Mouse (Mus musculus): ENCODE results near the gene Snrnp48. TPM values are rescaled to one million over a fixed set of nuclear protein-coding genes. Genes with fewer than 3 reads are reported as not detected.

Snrnp48 gene
- polyA plus RNA-seq, 1 experiment, result 31.7 TPM

- WGBS, result 54% methylated on average over 3 of the region's 3 CpGs
- no peak for DNase-seq
- Histone ChIP-seq H3K4me3 (replicated peaks; ENCODE audit: extremely low read depth, low read depth, low read length) (no peak overlapping the region), H3K4me1 (ENCODE audit: control insufficient read depth, insufficient read depth, low read length) (peaks cover 4% of the 10 kb centered on the region; the same call in 1 of the 2 replicates)
- no peak for TF ChIP-seq POLR2A (IDR thresholded peaks at IDR 0.05; ENCODE audit: borderline replicate concordance, extremely low read depth, low read depth, low read length)
- TF ChIP-seq CTCF (IDR thresholded peaks at IDR 0.05; ENCODE audit: insufficient read depth, low read length), result no peak
Measured at GRCm38 (mm10) chr13:38251226-38251625, 46.5 kb downstream of the Snrnp48 start.

DNA sequence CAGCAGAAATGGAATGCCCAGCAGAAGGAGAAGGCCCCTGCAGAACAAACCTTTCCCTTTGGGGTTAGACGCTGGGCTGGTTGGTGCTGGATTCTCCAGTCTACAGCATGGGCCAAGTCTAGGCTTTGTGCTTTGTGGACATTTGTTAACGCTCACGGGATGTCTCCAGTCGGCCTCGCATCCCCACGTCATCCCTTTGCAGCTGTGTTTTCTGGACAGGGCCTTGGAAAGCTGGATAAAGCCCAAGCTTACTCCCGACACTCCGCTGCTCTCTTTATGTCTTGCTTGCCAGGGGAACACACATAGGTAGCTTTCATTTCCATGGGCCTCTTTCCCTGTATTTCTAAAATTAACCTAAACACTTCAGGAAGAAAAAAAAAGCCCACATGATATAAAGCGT is 49.0 kb downstream of the Snrnp48 start:
- no peak for TF ChIP-seq CTCF (IDR thresholded peaks at IDR 0.05; ENCODE audit: insufficient read depth, low read length)
- no peak for TF ChIP-seq POLR2A (IDR thresholded peaks at IDR 0.05; ENCODE audit: borderline replicate concordance, extremely low read depth, low read depth, low read length)
- 72% methylated on average over 9 of the region's 9 CpGs for WGBS
- DNase-seq, result no peak

GRCm38 (mm10) chr13:38258901-38259300 is 54.2 kb downstream of the Snrnp48 start:
- Histone ChIP-seq H3K4me1 (ENCODE audit: control insufficient read depth, insufficient read depth, low read length) (peaks cover 2% of the 10 kb centered on the region; the same call in 1 of the 2 replicates), H3K4me3 (replicated peaks; ENCODE audit: extremely low read depth, low read depth, low read length) (no peak overlapping the region)
- 62% methylated on average over 2 of the region's 2 CpGs for WGBS
- TF ChIP-seq POLR2A (IDR thresholded peaks at IDR 0.05; ENCODE audit: borderline replicate concordance, extremely low read depth, low read depth, low read length), result no peak
- no peak for DNase-seq

More for the DNA sequence above, 49.0 kb downstream of the Snrnp48 start:
- H3K4me3 ChIP-seq (replicated peaks; ENCODE audit: extremely low read depth, low read depth, low read length), result no peak overlapping the region
- H3K4me1 ChIP-seq (ENCODE audit: control insufficient read depth, insufficient read depth, low read length), result peaks cover 4% of the 10 kb centered on the region; the same call in 1 of the 2 replicates

GRCm38 (mm10) chr13:38269055-38269692 is 64.4 kb downstream of the Snrnp48 start:
- H3K4me1 ChIP-seq (ENCODE audit: control insufficient read depth, insufficient read depth, low read length), result no peaks in the 10 kb centered on the region
- TF ChIP-seq CTCF (IDR thresholded peaks at IDR 0.05; ENCODE audit: insufficient read depth, low read length) (no peak), POLR2A (IDR thresholded peaks at IDR 0.05; ENCODE audit: borderline replicate concordance, extremely low read depth, low read depth, low read length) (no peak)
- WGBS, result 77% methylated on average over 8 of the region's 8 CpGs
- H3K4me3 ChIP-seq (replicated peaks; ENCODE audit: extremely low read depth, low read depth, low read length), result no peak overlapping the region
- DNase-seq, result no peak

GRCm38 (mm10) chr13:38272624-38273023 is 67.9 kb downstream of the Snrnp48 start:
- Histone ChIP-seq H3K4me1 (ENCODE audit: control insufficient read depth, insufficient read depth, low read length) (no peaks in the 10 kb centered on the region), H3K4me3 (replicated peaks; ENCODE audit: extremely low read depth, low read depth, low read length) (no peak overlapping the region)
- 65% methylated on average over 3 of the region's 3 CpGs for WGBS
- TF ChIP-seq CTCF (IDR thresholded peaks at IDR 0.05; ENCODE audit: insufficient read depth, low read length) (no peak), POLR2A (IDR thresholded peaks at IDR 0.05; ENCODE audit: borderline replicate concordance, extremely low read depth, low read depth, low read length) (no peak)
- DNase-seq, result no peak

Other genes with a start within 250 kb of the Snrnp48 start
- gene Ssr1, start 210.7 kb upstream of the Snrnp48 start, polyA plus RNA-seq (2012; rRNA removed), result 7.7 and 13.8 TPM in 2 replicates
- gene Riok1, start 167.9 kb upstream of the Snrnp48 start, polyA plus RNA-seq (2012; rRNA removed), result 15.5 and 16.7 TPM in 2 replicates
- 0.05 and 0.33 TPM in 2 replicates for gene Cage1, start 167.9 kb upstream of the Snrnp48 start, polyA plus RNA-seq (2012; rRNA removed)
- gene Dsp, start 53.6 kb upstream of the Snrnp48 start, polyA plus RNA-seq (2012; rRNA removed), result 6.0 and 19.0 TPM in 2 replicates
- 193 and 202 TPM in 2 replicates for gene Bmp6, start 140.2 kb downstream of the Snrnp48 start, polyA plus RNA-seq (2012; rRNA removed)

All from lung, adult 2 months (tissue).